Mouse (Mus musculus): ENCODE results near the gene Speer4c. TPM values are rescaled to one million over a fixed set of nuclear protein-coding genes. Genes with fewer than 3 reads are reported as not detected.
A peak's percentile ranks its signal among the peaks of the same experiment; 100 is the strongest.
"Not testable (repeated sequence)": the region's sequence is repeated elsewhere in the genome, so short reads cannot be mapped to it uniquely, and the experiment has no call there.

The Speer4c gene
- total RNA-seq (2021) = not detected
- long read RNA-seq, experiment 1 = 0 reads
- long read RNA-seq, experiment 2 = 0 reads

DNA sequence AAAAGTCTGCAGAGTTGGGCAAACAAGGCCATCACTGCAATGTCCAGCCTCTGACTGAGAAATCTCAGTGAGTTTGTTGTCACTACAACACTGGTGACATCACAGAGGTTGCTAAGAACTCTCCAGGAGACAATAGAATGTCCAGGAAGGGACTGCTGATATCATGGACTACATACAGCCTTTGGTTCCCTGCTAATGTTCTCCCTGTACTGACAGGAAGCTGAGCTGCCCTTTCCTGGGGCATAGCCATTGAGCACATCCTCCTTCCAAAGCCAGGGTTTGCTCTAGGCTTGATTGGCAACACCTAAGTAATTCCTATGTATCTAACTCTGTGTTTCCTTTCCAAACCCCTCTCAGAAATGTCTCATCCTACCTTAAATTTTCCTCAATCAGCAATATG lies at the start of gene Speer4c:
Gene Speer4c, minus strand, starts transcription at position 101 of the 400 bp plus-strand sequence.
- DNase-seq (ENCODE audit: low spot score in 2 of 2) = not testable (repeated sequence)

DNA sequence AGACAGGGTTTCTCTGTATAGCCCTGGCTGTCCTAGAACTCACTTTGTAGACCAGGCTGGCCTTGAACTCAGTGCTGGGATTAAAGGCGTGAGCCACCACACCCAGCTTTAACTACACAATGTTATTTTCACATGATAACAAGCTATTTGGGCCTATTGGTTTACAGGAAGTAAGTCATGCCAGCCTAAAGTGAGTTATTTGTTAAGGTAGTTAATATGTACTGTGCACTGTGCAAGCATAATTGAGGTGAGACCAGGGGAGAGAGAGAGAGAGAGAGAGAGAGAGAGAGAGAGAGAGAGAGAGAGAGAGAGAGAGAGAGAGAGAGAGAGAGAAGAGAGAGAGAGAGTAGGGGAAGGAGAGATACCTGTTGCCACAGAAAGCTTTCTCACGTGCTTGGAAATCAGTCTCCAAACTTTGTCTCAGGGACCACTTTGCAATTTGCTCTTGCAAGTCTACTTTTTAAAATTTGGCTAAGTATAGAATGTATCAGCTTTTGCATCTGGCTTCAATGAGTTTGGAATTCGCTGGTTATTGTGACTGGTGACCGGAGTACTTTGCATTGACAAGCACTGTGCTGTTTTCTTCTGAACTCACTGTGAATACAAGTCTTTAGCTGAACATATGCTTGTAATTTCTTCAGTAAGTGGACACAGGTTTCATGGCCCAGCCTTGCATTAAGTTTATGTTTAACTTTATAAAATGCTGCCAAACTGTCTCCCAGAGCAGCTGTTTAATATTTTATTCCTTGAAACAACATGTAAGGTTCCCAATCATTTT lies 33.6 kb upstream of the Speer4c start:
- no peak for DNase-seq (ENCODE audit: low spot score in 2 of 2)

DNA sequence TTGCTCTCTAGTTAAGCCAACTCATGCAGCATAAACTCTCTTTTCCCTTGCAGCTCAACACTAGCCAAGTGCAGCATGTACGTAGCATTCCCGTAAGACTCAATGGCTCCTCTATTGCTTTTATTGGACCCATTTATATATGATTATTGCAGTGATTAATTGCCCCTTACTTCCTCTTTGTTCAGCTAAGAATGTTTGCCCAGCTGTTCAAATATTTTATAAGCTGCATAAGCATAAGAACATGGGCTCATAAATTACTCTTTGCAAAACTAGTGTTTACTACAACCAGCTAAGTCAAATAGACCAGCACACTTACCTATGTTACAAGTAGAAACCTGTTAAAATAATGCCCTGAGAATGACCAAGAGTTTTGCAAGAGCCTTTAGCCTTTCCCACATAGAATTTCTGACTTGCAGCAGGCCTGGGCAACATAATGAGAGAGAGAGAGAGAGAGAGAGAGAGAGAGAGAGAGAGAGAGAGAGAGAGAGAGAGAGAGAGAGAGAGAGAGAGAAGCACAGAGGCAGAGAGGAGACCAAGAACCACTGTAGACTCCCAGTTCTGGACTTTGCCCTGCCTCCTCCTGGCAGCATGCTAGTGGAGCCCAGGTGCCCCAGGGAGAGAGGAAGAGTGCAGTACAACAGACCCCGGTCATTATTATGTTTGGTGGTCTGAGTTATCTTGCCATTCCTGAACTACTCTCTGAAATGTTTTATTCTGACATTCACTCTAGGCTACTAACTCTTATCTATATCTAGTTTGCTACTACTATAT lies 20.2 kb upstream of the Speer4c start:
- DNase-seq (ENCODE audit: low spot score in 2 of 2) = no peak

DNA sequence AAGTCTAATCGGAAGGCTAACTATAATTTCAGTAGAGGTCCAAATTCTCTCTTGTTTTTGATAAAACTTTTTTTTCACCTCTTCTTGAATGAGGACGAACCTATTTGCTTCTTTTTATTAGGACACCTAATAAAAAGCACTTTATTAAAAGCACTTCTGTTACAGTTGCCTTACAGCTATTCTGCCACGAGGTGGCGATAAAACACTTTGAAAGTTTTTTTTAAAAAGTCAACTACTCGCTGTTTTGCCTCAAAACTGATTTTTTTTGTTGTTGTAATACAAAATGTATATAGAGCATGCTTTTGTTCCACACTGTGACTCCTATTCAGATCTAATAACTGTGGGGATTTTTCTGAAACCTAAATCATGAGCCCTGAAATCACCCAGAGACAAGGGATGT lies 11.2 kb downstream of the Speer4c start:
- DNase-seq (ENCODE audit: low spot score in 2 of 2) = peak in 1 of 2 experiments; percentile 33

DNA sequence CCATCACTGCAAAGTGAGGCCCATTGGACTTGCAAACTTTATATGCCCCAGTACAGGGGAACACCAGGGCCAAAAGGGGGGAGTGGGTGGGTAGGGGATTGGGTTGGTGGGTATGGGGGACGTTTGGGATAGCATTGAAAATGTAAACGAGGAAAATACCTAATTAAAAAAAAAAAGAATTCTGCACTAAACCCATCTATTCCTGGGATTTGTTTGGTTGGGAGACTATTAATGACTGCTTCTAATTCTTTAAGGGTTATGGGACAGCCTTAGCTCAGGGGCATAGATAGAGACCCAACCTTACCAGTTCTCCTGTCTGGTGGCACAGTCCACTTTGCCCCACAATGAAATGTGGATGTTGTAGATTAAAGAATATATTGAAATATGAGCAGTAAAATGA lies 16.4 kb downstream of the Speer4c start:
- not testable (repeated sequence) for DNase-seq (ENCODE audit: low spot score in 2 of 2)

DNA sequence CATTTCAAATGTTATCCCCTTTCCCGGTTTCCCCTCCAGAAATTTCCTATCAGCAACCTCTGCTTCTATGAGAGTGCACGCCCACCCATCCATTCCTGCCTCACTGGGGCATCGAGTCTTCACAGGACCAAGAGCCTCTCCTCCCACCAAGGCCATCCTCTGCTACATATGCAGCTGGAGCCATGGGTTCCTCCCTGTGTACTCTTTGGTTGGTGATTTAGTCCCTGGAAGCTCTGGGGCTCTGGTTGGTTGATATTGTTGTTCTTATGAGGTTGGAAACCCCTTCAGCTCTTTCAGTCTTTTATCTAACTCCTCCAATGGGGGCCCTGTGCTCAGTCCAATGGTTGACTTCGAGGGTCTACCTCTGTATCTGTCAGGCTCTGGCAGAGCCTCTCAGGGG lies 22.2 kb downstream of the Speer4c start:
- not testable (repeated sequence) for DNase-seq (ENCODE audit: low spot score in 2 of 2)

DNA sequence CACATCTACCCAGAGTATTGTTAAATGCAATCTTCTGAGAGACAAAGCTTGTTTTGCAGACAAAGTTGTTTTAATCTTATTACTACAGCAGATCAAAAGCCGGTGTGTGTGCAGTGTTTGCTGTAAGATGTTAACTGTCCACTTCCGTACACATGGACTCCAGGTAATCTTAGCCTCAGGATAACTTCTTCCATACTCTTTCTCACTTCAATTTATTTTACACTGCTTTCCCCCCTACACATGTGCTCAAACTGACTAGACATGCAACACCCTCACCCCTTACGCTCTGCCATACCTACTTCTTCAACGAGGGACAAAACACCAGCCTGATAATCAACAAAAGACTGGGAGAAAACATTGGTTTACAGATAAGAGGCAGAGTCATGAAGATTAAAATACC lies 23.2 kb downstream of the Speer4c start:
- DNase-seq (ENCODE audit: low spot score in 2 of 2) = not testable (repeated sequence)

DNA sequence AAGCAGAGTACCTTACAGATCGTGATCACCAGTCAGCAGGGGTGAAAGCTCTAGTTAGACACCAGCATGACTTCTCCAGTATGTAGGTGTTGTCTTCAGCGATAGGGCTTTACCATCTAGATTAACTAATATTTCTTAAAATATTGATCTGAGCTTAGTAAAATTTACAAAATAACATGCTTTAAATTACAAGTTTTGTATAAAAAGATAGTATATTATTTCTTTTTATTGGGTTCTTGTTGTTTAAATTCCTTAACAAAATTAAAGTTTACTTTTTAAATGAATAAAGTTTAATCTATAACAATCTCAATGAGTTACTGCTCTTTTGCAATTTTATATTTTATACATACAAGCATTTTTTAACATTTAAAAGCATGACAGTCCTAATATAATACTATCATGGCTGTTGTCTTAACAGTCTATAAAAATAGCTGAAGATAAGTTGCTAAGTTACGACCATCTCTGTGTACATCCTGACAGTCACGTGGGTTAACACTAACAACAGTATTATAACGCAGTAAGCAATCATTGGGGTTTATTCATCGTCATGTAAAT lies 24.3 kb downstream of the Speer4c start:
- DNase-seq (ENCODE audit: low spot score in 2 of 2) = not testable (repeated sequence)

DNA sequence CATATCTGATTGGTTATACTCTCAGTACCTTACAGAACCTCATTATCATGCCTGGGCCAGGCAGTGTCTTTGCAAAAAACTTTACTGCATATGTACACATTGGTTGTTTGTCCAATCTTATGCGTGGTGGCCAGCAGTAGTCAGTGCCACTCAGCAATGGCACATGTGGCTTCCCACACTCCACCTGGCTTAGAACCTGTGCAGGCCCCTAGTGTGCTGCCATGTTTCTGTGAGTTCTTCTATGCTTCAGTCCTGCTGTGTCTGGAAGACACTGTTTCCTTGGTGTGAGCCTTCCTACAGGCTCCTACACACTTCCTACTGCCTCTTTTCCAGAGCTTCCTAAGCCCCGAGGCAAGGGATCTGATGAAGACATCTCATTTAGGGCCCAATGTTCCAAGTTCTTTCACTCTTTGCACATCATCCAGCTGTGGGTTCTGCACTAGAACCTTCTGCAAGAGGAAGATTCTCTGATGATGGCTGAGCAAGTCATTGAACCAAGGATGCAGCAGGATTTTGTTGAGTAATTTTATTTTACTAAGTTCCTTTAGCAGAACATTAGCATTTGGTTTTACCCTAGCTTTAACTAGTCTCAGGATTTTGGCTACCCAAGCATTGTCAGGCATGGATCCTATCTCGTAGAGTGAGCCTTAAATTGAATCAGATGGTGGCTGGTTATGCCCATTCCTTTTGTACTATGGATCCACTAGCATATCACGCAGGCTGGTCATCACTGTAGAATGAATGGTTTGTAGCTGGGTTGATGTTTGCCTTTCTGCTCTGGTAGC lies 25.0 kb downstream of the Speer4c start:
- not testable (repeated sequence) for DNase-seq (ENCODE audit: low spot score in 2 of 2)

DNA sequence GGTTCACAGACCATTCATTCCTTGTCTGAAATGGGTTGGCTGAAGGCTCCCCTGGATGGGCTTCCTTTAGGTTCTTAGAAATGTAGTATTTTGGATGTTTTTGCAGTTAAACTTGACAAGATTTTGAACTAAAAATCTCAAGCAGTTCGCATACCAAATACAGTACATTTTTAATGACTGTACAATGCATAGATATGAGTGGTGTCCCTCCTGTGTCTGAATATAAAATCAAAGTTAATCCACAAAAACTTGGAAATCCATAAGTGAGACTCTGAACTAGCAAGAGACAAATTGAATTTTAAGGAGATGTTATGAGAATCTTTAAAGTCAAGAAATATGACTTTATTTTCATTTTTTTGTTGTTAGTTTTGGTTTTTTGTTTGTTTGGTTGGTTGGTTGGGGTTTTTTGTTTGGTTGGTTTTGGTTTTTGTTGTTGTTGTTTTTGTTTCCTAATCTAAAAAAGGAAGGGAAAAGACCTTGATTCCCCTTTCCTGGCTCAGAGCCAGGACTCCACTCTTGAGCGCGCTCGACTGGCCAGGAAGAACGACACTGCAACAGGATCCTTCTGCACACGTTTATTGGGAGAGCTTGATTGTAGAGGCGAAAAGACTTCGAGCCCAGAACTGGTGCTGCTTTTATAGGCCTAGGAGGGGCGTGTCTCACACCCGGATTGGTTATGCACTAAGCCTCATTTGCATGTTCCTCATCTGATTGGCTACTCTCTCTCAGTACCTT lies 32.6 kb downstream of the Speer4c start:
- DNase-seq (ENCODE audit: low spot score in 2 of 2) = not testable (repeated sequence)

DNA sequence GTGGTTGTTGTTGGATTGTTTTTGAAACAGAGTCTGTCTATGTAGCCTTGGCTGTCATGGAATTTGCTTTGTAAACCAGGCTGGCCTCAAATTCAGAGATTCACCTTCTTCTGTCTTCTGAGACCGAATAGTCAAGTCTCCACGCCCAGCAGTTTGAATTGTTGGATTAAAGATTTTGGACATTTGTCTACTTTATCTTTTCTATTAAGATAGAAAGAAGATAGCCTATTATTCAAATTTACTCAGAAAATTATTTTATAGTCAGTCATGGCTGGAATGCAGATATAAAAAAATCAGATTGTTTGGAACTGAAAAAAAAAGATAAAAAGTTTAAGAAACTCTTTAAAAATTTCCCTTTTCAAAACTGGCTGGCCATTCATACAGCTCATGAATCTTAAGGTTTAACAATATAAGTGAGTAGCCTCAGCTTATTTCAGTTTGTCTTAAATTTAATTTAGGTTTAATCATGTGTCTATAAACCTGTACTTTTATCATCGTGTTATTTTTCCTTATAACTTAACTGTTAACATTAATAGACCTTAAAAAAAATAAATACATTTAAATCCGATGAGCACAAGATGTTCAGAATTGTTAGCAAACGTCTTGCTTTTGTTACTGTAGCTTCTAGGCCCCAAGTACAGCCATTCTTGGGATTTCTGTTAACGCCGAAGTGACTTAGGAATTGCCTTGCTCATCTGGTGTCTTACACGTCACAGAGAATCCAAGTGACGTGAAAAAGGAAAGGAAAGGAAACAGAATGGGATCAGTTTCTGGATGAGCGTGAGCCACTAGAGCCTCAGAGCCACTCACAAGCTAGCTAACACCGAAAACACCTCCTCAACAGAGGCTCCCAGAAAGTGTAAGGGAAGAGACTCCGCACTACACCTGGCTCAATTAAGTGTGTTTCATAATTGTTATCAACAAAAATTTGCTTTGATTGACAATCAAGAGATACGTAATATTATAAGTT lies 33.8 kb downstream of the Speer4c start:
- not testable (repeated sequence) for DNase-seq (ENCODE audit: low spot score in 2 of 2)

DNA sequence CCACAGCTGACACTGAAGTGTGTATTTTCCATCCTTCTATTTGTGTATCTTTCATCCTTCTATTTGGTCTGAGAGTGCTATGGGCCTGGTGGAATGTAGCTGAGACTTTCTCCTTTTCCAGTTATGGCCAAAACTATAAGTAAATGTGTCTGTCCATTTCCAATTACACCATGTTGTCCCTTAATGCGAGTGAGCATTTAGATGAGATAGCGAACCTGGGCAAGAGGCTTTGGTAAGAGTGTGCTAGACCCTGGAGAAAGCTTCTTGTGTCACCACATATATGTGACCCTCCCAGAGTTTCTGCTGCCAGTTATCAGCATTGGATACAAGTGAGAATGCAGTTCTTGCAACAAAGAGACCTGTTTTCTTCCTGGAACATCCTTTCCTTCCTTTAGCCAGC lies 35.2 kb downstream of the Speer4c start:
- not testable (repeated sequence) for DNase-seq (ENCODE audit: low spot score in 2 of 2)

DNA sequence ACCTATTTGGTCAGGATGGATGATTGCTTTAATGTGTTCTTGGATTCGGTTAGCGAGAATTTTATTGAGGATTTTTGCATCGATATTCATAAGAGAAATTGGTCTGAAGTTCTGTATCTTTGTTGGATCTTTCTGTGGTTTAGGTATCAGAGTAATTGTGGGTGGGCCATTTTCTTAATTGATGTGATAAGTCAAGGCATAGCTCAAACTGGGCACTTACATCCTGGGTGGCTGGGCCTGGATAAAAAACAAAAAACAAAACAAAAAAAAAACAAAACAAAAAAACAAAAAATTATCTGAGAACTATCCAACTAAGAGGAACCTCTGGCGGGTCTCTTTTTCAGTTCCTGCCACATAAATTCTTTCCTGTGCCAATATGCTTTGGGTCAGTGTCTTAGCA lies 36.3 kb downstream of the Speer4c start:
- not testable (repeated sequence) for DNase-seq (ENCODE audit: low spot score in 2 of 2)

DNA sequence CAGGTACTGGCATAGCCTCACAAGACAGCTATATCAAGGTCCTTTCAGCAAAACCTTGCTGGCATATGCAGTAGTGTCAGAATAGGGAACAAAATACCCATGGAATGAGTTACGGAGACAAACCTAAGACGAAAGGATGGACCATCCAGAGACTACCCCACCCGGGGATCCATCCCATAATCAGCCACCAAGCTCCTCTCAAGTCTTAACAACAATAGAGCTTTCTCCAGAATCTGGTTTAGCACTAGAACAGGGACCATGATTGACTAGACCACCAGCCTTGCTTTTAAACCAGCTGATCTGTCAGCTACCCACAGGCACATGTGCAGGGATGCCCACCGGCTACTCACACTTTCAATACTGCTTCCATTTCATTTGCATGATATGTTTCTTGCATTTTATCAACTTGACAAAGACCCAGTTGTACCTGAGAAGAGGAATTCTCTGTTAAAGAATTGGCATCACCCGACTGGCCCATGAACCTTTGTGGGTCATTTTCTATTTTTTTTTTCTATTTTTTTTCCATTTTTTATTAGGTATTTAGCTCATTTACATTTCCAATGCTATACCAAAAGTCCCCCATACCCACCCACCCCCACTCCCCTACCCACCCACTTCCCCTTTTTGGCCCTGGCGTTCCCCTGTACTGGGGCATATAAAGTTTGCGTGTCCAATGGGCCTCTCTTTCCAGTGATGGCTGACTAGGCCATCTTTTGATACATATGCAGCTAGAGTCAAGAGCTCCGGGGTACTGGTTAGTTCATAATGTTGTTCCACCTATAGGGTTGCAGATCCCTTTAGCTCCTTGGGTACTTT lies 39.4 kb downstream of the Speer4c start:
- DNase-seq (ENCODE audit: low spot score in 2 of 2) = not testable (repeated sequence)

DNA sequence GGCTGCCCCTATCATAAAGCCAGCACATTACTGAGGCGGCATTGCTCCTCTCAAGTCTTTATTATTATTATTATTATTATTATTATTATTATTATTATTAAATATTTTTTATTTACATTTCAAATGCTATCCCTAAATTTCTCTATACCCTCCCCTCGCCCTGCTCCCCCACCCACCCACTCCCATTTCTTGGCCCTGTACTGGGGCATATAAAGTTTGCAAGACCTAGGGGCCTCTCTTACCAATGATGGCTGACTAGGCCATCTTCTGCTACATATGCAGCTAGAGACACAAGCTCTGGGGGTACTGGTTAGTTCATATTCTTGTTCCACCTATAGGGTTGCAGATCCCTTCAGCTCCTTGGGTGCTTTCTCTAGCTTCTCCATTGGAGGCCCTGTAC lies 40.1 kb downstream of the Speer4c start:
- DNase-seq (ENCODE audit: low spot score in 2 of 2) = not testable (repeated sequence)

DNA sequence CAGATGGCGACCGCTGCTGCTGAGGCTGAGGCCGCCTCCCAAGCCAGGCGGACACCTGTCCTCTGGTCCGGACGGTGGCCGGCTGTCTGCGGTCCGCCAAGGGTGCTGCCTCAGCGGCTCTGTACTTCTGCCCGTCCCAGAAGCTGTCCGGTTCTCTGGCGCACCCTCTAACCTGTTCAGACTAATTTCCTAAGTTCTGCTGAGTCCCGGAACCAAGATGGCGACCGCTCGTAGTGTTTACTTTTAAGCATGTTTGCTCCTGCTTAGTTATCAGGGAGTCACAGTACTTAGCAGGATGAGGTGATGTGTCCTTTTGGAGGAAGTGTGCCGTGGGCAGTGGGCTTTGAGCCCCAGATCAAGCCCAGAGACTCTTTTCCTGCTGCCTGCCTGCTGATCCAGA lies 43.3 kb downstream of the Speer4c start:
- not testable (repeated sequence) for DNase-seq (ENCODE audit: low spot score in 2 of 2)

DNA sequence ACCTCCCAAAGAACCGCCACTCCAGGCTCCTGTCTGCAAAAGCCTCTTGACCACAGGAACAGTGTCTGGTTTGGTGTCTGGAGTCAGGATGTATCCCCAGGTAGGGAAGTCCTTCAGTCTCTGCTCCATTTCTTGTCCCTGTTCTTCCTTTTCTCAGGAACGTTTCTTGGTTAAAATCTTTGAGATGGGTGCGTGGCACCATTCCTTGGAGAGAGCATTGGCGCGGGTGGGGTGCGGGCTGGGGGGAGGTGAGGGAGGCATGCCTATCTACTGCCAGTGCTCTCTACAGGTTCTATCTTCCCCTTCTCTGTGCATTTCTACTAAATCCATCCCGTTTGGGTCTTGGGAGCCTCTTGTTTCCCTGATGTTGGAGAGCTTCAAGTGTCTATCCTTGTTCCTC lies 50.2 kb downstream of the Speer4c start:
- not testable (repeated sequence) for DNase-seq (ENCODE audit: low spot score in 2 of 2)
